Mouse (Mus musculus): ENCODE measurements around the gene Spata2.

The Spata2 gene

DNA sequence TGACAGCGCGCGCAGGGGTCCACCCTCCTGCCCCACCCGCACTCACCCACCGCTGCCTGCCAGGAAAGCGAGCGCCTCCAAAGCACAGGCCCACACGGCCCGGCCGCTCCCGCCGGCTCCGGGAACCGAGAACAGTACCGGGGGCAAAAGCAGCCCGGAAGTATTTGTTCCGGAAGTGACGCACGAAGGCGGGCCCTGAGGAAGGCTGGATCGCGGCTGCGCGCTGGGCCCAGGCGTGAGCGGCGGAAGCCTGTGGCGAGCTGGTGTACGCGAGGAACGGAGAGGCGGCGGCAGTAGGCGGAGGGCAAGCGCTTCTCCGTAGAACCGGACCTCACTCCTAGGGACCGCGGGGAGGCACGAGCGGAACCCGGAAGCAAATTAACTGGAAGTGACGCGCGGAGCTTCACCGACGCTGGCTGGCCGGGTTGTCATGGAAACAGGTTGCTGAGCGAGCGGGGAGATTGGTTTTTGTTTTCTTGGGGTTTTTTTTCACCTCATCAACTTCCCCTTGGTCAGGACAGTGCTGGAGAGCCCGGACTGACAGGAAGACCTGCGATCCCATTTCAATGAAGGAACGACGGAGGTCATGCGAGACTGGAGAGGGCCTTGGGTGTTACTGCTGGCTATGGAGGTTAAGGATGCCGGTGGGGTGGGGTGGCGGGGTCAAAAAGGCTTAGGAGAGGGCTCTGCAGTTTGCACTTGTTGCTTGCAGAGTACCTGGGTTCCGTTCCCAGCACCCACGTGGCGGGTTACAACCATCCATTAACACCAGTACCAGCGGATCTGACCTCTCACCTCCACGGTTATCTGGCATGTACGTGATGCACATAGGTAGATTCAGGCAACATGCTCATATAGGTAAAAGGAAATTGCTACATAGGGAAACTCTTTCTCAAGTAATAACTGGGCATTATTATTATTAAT lies at the start of gene Spata2:
Gene Spata2 (minus strand): TSS at position 175 of the 924 bp plus-strand sequence.
- DNase-seq, result peak; percentile 94

DNA sequence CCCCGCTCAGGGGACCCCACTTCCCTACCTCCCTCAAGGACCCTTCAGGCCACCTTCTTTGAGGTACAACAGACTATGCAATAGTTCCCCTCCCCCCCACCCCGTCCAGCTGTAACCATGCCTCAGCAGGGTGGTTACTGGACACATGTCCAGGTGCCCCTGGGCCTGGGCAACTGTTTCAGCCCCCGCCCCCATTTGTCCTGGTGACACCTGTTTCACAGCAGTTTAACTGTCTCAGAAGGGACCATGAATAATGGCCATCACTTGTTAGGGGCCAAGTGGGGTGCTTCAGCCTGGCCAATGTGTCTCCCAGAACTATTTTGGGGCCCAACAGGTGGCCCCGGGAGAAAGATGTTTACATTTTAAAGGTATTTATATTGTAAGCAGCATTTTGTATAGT lies 49.7 kb upstream of the Spata2 start:
- DNase-seq, result no peak

DNA sequence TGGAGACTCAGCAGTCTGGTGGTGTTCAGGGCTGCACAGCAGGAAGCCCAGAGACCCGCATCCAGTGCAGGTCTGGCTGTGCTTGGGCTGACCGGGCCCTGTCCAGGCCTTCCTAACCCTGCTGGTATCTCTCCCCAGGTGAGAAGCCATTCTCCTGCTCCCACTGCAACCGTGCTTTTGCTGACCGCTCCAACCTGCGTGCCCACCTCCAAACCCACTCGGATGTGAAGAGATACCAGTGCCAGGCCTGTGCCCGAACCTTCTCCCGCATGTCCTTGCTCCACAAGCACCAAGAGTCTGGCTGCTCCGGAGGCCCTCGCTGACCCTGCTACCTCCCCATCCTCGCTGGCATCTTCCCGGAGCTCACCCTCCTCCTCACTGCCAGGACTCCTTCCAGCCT lies 49.1 kb upstream of the Spata2 start:
- no peak for DNase-seq

DNA sequence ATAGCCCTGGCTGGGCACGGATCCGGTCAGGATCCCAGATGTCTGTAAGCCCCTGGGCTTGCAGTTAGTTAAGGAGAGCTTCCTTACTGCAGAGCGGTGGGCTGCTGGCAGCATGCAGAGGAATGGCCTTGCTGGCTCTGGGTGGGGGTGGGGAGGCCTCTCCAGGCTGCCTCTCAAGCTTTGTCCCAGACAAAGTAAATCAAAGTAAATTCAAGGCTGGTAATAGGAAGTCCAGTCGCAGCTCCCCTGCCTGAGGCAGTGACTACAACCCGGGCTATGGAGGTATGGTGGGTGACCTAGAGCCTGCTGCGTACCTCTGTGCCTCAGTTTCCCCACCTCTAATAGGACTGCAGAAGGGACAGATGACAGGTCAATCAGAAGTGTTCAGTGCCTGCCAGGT lies 48.6 kb upstream of the Spata2 start:
- DNase-seq, result no peak

DNA sequence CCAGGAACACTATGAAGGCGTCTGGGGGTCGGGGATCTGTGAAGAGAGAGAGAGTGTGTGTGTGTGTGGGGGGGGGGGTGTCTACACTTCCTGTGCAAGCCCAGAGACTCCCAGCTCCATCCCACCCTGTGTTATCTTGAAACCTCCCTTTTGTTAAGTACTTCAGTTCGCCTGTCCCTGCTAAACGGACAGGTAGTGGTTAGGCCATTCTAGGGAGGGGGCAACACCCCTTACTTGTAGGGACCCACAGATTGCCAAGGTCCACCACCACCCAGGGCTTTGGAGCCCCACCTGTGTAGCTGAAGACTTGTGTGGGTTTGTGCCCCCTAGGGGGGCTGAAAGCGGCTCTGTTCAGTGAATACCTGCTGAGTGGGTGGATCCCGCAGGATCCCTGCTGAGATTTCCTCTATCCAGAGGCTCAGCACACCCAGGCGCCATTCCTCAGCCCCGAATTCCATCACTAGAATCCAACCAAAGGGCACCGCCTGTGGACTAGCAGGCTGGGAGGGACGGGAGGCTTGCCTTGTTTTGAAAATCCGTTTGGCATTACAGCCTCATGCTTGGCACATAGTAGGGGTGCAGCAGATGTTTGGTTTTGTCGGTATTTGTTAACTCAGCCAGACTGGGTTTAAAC lies 47.9 kb upstream of the Spata2 start:
- no peak for DNase-seq

DNA sequence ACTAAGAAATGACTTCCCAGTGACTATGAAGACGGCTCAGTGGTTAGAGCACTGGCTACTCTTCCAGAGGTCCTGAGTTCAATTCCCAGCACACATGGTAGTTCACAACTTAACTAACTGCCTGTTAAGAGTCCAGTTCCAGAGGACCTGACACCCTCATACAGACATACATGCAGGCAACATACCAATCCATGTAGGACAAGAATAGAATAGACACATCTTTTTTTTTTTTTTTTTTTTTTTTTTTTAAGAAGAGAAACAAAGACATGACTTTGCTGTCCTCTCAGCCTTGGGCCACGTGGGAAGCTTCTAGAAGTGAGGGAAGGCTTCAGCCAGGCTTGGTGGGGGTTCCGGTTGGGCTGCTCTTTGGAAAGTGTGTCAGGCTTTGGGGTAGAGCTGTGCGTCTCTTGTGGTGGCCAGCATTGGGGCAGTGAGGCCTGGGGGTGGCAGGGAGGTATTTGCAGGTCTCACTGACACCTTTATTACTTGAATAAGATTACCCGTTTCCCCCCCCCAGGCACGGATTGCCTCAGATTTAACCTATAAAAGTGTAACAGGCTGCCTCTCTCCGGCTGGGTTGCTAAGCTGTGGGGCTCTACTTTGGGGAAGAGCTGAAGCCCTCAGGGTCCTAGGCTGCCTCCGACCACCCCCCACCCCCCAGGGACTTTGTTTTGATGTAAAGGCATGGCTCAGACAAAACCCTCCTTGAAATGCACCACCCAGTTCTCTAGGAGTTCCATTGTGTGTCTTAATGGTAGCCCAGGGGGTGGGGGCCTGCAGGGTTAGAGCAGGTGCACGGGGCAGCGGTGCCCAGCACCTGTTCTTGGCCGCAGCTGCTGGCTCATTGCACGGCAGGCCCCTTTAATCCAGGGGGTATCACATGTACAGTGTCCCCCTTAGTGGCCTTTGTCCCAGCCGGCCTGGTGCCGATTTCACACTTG lies 47.1 kb upstream of the Spata2 start:
- no peak for DNase-seq

DNA sequence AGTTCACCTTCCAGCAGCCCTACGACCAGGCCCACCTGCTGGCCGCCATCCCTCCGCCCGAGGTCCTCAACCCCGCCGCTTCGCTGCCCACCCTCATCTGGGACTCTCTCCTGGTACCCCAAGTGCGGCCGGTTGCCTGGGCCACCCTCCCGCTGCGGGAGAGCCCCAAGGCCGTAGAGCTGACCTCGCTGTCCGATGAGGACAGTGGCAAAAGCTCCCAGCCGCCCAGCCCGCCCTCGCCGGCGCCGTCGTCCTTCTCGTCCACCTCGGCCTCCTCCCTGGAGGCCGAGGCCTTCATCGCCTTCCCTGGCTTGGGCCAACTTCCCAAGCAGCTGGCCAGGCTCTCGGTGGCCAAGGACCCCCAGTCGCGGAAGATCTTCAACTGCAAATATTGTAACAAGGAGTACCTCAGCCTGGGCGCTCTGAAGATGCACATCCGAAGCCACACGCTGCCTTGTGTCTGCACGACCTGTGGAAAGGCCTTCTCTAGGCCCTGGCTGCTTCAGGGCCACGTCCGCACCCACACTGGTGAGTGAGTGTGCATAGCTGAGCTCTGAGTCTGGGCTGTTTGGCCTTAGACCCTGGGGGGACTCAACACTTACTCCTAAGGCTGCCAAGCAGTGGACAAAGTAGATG lies 46.1 kb upstream of the Spata2 start:
- DNase-seq, result no peak

DNA sequence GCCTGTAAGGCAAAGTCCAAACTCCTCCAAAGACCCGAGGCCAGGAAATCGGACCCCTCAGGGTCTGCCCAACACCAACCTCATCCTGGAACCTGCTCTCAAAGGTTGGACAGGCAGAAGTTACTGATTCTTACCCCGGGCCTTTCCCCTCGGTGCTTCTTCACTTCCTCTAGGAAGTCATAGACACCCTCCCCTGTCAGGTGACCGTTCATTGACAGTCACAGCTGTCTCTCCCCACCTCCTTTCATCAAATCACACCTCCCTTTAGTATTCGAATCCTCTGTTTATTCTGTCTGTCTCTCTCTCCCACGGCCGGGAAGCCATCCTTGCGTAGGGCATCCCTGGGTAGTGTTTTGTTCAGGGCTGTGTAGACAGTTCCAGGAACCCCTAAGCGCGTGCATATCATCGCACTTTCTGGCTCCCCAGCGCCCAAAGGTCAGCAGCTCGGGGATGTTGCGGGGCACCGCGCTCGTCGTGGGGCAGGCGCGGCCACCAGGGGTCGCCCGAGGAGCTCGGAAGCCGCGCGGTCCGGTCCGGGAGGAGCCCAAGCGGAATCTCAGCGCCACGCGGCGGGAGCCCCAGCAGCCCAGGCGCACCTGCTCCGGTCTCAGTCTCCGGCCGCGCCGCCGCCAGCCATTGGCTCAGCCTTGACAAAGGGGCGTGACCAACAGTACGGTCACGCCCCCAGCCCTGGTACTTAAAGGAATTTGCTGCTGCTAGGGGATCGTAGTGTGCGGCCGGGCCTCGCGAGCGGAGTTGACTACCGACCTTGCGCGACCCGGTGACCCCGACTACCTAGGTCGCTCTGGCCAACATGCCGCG lies 45.0 kb upstream of the Spata2 start, which contains the start of gene Snai1:
Gene Snai1 (plus strand): TSS at position 720 of the 822 bp plus-strand sequence.
- DNase-seq, result peak; percentile 90

DNA sequence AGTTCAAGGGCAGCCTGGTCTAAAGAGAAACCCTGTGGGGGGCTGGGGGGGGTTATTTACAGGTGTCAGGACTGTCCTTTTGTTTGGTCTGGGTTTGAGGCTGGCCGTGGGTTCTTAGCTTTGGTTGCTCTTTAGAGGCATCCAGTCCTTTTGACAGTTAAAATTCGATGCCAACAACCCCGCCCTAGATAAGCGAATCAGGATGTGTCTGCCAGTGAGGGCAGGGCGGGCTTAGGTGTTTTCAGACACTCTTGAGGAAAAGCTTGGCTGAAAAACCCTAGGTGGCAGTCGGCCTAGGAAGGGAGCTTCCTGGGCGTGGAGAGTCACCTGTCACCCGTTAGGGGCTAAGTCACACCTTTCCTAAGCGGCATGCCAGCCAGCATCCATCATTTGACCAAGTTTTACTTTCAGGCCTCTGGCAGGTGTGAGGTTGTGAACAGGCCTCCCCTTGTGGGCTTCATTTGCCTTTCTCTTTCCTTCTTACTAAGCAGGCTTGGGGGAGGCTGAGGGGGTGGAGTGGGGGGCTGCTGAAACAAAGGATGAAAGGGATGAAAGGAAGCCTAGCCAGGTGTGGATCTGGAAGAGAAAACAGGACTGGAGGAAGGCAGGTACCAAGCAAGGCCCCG lies 43.7 kb upstream of the Spata2 start:
- no peak for DNase-seq

DNA sequence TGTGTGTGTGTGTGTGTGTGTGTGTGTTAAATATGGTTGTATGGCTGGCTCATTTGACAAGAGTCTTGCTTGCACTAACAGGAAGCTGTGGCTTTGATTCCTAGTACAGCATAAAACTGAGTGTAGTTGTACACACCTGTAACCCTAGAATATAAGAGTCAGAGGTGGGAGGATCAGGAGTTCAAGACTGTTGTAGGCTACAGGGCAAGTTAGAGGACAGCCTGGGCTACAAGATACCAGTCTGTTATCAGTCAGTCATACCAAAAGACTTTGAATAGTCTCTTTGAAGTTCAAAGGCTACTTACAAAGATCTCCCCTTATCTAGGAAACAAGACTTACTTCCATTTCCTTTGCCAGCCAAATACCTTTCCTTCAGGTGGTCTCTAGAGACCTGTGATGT lies 41.2 kb upstream of the Spata2 start:
- no peak for DNase-seq

DNA sequence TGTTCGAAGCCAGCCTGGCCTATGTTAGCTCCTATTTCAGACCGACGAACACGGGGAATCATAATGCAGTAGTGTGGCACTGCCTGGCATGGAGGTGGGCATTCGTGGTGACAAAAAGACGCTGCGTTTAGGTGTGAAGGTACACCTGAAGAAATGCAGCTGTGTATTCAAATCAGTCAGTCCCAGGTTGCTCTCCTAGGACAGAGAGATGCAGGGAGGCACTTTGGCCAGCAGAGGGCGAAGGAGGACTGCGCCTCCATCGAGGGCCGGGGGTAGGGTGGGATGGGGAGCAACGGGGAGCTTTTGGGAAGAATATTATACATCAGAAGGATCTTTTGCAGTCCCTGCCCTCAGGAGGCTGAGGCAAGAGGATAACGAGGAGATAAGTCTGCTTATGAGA lies 39.4 kb upstream of the Spata2 start:
- DNase-seq, result peak; percentile 73

DNA sequence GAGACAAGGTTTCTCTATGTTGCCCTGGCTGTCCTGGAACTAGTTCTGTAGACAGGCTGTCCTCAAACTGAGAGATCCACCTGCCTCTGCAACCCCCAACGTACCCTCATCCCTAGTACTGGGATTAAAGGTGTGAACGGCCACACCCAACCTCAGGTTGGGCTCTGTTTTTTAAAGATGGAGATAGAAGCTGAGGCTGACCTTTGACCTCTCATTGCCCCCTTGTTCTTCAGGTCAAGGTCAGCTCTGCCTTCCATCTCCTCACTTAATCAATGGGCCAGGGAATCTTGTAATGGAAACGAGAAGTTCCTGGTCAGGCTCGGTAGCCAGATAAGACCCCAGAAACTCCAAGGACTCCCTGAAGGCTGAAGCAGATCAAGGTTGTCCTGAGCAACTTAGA lies 37.8 kb upstream of the Spata2 start:
- no peak for DNase-seq

DNA sequence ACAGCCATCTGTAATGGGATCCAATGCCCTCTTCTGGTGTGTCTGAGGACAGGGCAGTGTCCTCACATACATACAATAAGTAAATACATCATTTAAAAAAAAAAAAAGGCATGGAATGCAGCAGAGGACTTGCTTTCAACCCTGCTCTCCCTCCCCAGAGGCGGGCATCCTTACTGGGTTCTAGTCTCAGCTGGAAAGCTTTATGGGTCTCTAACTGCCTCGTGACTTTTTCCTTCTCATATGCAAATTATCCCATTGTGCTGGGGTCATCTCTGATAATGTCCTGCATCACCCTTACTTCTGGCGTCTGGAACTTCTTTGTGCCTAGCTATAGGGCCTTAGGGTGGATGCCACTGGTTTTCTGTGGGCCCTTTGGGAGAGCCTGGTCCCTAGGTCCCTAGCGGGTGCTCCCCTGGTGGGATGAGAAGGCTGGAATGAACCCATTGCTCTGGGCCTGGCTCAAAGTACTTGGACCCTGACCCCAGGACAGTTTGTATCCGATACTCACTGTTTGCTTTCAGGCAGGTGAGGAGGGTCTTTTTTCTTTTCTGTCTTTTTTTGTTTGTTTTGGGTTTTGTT lies 37.3 kb upstream of the Spata2 start:
- DNase-seq, result no peak

DNA sequence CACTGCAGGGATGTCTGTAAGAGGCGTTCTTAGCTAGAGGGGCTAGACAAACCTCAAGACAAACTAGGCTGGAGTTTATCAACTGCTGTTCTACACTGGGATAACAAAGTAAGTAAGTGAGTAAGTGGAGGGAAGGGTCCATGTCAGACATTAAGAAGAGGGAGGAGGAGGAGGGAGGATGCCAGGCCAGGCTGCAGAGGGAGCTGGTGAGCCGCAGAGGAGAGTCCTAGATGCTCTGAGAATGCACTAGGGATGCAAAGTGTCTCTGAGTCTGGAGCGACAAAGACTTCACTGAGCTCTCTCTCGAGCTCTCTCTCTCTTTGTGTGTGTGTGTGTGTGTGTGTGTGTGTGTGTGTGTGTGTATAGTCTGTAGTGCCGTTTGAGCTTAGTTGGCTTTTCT lies 35.6 kb upstream of the Spata2 start:
- peak; percentile 60 for DNase-seq

DNA sequence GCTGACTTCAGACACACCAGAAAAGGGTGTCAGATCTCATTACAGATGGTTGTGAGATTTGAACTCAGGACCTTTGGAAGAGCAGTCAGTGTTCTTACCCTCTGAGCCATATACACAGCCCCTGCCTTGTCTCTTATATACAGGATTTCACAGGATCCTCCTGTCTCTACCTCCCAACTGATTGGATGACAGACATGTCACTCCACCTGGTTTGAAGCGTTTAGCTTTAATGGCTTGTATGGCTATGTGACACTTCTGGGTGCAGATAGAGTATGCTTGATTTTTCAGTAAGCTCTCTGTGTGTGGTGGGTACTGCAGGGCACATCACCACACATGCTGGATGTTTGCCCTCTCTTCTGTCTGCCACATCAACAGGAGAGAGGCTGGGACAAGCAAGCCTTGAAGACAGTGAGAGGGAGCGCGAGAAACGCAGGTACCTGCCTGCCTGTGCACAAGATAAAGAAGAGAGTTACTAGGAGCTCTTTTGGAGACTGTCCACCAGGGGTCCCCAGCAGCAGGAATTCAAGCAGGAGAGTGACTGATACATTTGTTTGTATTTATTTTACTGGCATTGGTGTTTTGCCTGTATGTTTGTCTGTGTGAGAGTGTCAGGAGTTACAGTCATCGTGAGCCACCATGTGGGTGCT lies 27.0 kb upstream of the Spata2 start:
- DNase-seq, result peak; percentile 31

DNA sequence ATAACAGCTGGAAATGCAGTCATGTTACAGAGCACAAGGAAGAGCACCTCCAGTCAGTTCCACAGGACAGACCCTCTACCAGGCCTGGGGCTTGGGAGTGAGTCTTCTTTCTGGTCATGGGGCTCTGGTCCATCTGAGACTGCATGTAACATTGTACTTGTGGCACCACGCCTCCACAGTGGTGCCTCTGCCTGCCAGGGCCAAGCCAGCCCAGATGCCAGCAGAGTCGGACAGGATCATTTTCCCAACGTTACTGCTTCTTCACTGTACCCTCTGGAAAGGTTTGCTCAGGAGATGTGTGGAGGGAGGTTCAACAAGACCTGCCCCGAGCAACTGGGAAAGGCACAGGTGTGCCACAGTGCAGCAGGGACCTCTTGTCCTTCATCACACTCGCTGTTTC lies 23.0 kb upstream of the Spata2 start:
- no peak for DNase-seq

DNA sequence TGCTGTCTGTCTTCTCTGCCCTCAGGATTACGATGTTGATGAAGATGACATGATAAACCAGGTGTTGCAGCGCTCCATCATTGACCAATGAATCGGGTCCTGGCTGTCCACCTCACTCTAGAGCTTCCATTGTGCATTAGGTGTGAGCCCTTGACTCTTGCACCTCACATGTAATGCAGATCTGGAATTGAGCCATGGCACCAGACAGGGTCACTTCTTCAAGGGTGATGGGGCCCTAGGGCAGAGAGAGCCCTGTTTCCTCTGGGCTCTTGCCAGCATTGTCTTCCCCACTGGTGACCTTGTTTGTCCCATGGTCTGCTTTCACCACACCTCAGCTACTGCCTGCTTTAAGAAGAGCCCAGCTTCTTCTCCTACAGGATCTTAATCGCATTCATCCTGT lies 22.0 kb upstream of the Spata2 start:
- DNase-seq, result no peak

DNA sequence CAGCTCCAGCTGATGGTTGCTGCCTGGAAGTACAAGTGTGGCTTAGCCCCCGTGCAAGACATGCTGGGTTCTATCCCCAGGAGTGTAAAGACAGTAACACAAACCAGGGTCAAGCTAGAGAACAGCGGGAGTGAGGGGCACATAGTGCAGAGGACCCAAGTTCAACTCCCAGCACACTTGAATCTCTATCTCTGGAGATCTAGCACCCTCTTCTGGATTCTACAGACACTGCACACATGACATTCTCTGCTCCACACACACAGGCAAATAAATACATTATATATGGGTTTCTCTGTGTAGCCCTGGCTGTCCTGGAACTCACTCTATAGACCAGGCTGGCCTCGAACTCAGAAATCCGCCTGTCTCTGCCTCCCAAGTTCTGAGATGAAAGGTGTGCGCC lies 20.3 kb upstream of the Spata2 start:
- DNase-seq, result no peak

DNA sequence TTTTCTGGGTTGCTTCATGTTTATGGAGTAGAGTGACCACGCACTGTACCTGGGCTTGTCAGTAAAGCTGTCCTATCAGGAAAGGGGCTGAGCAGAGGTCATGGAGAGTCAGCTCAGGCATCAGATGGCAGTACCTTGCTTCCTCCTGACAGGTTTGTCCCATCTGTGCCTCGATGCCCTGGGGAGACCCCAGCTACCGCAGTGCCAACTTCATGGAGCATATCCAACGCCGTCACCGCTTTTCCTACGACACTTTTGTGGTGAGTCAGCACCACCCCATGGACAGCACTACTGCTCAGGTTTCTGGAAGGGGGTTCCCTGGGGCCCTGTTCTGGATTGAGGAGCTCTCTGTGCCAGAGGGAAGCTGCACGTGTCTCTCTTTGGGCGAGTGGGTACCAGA lies 19.7 kb upstream of the Spata2 start:
- no peak for DNase-seq

DNA sequence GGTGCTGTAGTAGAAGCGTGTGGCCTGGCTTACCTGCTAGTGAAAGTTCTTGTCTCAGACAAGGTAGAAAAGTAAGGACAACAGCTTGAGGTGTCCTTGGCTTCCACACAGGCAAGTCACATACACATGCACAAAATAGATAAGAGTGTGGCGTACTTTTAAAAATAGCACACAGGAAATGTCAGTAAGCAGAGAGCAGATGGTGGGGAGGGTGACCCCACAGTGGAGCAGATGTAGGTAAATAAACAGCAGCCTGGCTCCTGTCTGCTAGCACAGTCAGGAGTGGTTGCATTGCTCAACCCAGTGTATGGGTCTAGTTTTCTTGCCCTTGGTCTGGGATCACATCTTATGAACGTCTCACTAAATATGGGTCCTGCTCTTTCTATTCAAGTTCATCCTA lies 17.8 kb upstream of the Spata2 start:
- peak; percentile 39 for DNase-seq
